Comparison of ENCODE assay signal across 8 mouse cellular contexts in the genomic region with DNA sequence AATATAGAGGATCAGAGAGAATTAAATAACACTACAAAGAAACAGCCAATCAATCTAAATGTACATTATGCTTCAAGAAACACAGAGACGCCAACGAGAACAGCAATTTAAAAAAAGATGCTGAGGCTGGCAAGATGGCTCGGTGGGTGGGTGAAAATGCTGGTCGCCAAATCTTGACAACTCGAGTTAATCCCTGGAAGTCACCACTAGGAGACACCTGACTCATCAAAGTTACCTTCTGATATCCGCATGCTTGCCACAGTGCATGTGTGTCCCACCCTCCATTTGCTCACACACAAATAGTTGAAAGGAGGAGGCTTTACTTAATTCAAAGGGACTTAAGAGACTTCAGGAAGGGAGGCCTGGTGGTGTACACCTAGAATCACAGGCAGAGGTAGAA.
"Had no signal": no experiment of that assay in that cellular context is flagged by ENCODE, and none has a peak within 500 bp of the region (broad histone marks: within the 10 kb centered on the region; RNA-seq: fewer than 3 reads in every experiment).

No protein-coding gene starts in this region.

- ATAC-seq: lung, postnatal 0 days; midbrain, embryonic 13.5 days had no signal

- DNase-seq: kidney, postnatal 14 days; layer of hippocampus, postnatal 36 days; left cerebral cortex, postnatal 4 days; lung, adult 2 months; lung, postnatal 36 days; thymus, postnatal 36 days had no signal
